Mouse (Mus musculus): ENCODE measurements around the gene Sycp2. TPM values are rescaled to one million over a fixed set of nuclear protein-coding genes. Genes with fewer than 3 reads are reported as not detected.
"Not testable (repeated sequence)": the region's sequence is repeated elsewhere in the genome, so short reads cannot be mapped to it uniquely, and the experiment has no call there.

The Sycp2 gene
- polyA plus RNA-seq, 1 experiment from 2014 or later, result 0.18 TPM

DNA sequence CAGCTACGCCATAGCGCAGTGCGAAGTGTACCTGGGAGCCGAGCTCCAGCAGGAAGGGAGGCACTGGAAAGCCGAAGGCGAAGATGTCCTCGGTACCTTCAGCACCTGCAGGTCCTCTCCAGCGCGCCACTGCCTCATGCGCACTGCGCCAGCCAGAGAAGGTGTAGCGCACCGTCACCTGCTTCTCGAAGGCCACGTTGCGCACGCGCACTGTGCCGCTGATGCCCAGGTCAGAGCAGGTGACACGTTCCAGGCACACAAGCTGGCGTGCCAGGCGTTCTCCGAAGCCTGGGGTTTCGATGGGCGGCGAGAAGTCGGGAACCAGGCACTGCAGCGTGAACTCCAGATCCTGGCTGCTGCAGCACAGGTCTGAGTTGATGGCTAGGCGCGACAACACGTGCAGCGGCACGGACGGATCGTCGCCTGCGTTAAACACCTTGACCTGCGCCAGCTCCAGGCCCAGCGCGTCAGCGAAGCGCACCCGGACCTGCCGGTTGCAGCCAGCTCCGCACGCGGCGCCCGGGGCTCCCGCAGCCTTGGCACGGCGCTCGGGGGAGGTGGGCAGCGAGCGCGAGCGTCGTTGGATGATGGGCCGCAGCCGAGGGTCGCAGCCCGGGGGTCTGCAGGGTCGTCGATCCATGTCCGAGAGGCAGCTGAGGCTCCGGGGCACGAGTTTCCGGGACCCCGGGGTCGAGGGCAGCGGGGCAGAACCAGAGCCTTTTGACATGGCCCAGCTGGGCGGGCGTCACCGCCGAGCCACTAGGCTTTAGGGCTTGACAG lies 6.2 kb upstream of the Sycp2 start:
- 12% methylated on average over 75 of the region's 75 CpGs for WGBS
- Histone ChIP-seq H3K4me2 (peak overlapping the region; percentile 99), H3K9ac (peak overlapping the region; percentile 70), H3K27me3 (peaks cover 5% of the 10 kb centered on the region; the same call in 1 of the 2 replicates), H3K4me3 (peak overlapping the region; percentile 74), H3K36me3 (peaks cover 10% of the 10 kb centered on the region), H3K9me3 (replicated peaks) (no peaks in the 10 kb centered on the region), H3K27ac (peak overlapping the region; percentile 94), H3K4me1 (replicated peaks) (peaks cover 55% of the 10 kb centered on the region)
- ATAC-seq (replicated peaks; ENCODE audit: insufficient number of reproducible peaks, insufficient read depth, low FRiP score, low read depth), result no peak

DNA sequence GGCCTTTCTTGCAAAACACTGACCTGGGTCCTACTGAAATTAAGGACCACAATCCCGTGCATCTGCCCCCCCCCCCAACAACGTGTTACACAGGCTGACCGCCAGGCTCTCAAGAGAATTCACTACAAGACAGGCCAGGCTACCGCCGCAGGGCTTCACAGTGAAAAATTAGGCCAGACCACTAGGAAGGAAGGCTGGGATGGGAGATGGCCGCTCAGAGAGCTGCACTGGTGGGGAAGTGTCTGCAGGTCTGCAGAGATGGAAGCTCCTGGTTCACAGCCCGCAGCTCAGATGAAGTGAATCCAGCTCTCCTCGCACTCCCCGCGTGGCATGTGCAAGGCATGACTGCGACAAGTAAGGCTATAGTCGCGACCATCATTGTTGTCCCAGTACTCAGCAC lies 5.6 kb upstream of the Sycp2 start:
- 43% methylated on average over 13 of the region's 13 CpGs for WGBS
- Histone ChIP-seq H3K36me3 (peaks cover 4% of the 10 kb centered on the region), H3K4me2 (peak overlapping the region; percentile 99), H3K9ac (peak overlapping the region; percentile 70), H3K27me3 (peaks cover 8% of the 10 kb centered on the region; the same call in 1 of the 2 replicates), H3K27ac (peak overlapping the region; percentile 94), H3K4me1 (replicated peaks) (peaks cover 55% of the 10 kb centered on the region), H3K4me3 (peak overlapping the region; percentile 74), H3K9me3 (replicated peaks) (no peaks in the 10 kb centered on the region)
- ATAC-seq (replicated peaks; ENCODE audit: insufficient number of reproducible peaks, insufficient read depth, low FRiP score, low read depth), result no peak

DNA sequence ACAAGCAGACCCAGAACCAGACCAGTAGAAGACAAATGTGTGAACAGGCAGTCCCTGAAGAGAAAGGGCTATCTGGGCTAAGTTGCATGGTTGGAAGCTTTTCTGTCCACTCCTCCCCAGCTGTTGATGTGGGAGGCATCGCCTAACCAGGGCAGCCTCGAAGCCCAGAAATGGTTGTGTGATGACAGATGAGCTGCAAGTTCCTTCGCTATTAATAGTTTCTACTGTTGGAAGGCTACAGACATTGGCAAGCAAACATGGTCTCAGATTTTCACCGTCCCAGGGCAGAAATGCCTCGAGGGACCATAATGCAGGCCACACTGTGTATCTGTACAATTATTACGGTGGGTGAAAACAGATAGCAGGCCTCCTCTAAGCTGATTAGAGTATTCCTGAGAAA lies 5.1 kb upstream of the Sycp2 start:
- Histone ChIP-seq H3K9me3 (replicated peaks) (no peaks in the 10 kb centered on the region), H3K4me3 (peak overlapping the region; percentile 74), H3K9ac (peak overlapping the region; percentile 70), H3K27ac (peak overlapping the region; percentile 94), H3K36me3 (no peaks in the 10 kb centered on the region; the same call in 1 of the 2 replicates), H3K4me1 (replicated peaks) (peaks cover 55% of the 10 kb centered on the region), H3K27me3 (peaks cover 8% of the 10 kb centered on the region; the same call in 1 of the 2 replicates), H3K4me2 (peak overlapping the region; percentile 99)
- 18% methylated on average over 6 of the region's 6 CpGs for WGBS
- peak; percentile 44; the same call in 1 of the 2 replicates for ATAC-seq (replicated peaks; ENCODE audit: insufficient number of reproducible peaks, insufficient read depth, low FRiP score, low read depth)

DNA sequence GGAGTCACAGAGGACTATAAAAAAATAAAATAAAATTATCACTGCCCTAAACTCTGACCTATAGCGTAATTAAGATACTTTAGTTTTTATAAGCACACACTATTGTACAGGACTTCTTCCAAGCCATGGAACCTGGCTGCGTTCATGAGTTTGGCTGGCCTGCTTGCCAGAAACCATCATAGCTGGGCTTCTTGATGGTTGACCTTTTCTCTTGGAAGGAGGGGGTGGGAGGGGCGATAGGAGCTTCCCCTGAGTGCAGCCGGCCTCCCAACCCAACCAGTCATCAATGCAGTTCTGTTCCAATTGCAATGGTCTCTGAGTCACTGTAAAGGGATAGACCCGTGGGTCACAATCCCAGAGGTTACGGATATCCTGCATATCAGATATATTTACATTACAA lies 2.8 kb upstream of the Sycp2 start:
- 74% methylated on average over 6 of the region's 6 CpGs for WGBS
- no peak for ATAC-seq (replicated peaks; ENCODE audit: insufficient number of reproducible peaks, insufficient read depth, low FRiP score, low read depth)

DNA sequence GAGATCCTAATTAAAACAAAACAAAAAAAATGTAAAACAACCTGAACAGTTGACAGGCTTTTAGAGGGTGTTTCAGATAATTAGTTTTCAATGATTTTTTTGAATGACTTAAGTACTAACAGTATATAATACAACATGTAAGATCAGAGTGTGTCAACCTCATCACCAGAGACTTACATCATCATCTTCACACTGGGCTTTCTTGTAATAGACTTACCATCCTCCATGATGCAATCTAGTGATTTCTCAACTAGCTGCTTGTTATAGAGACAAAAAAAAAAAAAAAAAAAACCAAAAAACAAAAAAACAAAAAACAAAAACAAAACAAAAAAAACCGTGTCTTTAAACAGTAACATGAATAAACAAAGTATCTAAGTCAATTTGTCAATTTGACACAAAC lies 1.5 kb upstream of the Sycp2 start:
- H3K27ac ChIP-seq, result no peak overlapping the region
- no peaks in the 10 kb centered on the region for H3K9me3 ChIP-seq (replicated peaks)
- H3K9ac ChIP-seq, result no peak overlapping the region
- H3K4me3 ChIP-seq, result no peak overlapping the region
- peaks cover 28% of the 10 kb centered on the region for H3K4me1 ChIP-seq (replicated peaks)
- H3K36me3 ChIP-seq, result no peaks in the 10 kb centered on the region
- no peak for ATAC-seq (replicated peaks; ENCODE audit: insufficient number of reproducible peaks, insufficient read depth, low FRiP score, low read depth)
- H3K4me2 ChIP-seq, result no peak overlapping the region
- peaks cover 13% of the 10 kb centered on the region; the same call in 1 of the 2 replicates for H3K27me3 ChIP-seq
- 51% methylated on average over 1 of the region's 1 CpGs for WGBS

More for the DNA sequence above, 2.8 kb upstream of the Sycp2 start:
- Histone ChIP-seq H3K4me2 (no peak overlapping the region), H3K9ac (no peak overlapping the region), H3K27me3 (peaks cover 13% of the 10 kb centered on the region; the same call in 1 of the 2 replicates), H3K4me1 (replicated peaks) (peaks cover 36% of the 10 kb centered on the region), H3K4me3 (no peak overlapping the region), H3K27ac (no peak overlapping the region), H3K9me3 (replicated peaks) (no peaks in the 10 kb centered on the region), H3K36me3 (no peaks in the 10 kb centered on the region)

DNA sequence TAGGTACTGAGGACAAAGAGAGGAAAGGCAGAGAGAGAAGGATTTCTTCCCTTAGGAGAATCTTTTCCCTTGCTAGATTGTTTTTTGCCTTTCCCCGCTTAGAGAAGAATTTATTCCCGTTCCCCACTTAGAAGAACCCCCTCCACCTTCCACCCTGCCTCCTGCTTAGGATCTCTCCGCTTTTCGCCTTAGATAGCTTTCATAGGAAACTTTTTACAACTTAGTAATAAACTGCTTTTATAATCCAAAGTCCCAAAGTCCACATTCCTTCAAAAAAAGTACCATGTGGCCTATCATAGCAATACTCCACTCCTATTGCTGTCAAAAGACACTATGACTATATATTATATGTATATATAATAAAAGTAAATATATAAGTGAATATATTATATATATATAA lies 64.9 kb downstream of the Sycp2 start:
- H3K4me3 ChIP-seq, result no peak overlapping the region
- no peak for ATAC-seq (replicated peaks; ENCODE audit: insufficient number of reproducible peaks, insufficient read depth, low FRiP score, low read depth)
- H3K27ac ChIP-seq, result no peak overlapping the region
- H3K4me1 ChIP-seq (replicated peaks), result no peaks in the 10 kb centered on the region
- WGBS, result 60% methylated on average over 4 of the region's 4 CpGs
- no peaks in the 10 kb centered on the region for H3K36me3 ChIP-seq
- no peaks in the 10 kb centered on the region for H3K9me3 ChIP-seq (replicated peaks)
- no peak overlapping the region for H3K4me2 ChIP-seq
- no peaks in the 10 kb centered on the region for H3K27me3 ChIP-seq
- H3K9ac ChIP-seq, result no peak overlapping the region

DNA sequence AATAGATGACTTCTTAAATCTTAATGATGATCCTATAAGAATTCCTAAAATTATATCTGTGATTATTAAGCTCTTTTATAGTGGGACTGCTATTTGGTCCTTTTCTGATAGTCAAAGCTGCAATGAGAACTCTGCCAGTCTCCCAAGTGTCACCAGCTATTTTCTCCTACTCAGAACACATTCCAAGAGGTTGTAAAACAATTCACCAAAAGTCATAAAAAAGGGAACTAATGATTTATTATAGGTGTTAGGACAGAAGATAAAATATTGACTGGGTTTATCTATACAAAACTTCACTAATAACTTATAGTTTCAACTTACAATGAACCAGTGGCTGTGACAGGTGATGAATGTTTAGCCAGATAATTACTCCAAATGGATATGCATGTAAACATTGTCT lies 65.4 kb downstream of the Sycp2 start:
- not testable (repeated sequence) for H3K27me3 ChIP-seq; H3K4me1 ChIP-seq (replicated peaks); H3K4me2 ChIP-seq; ATAC-seq (replicated peaks; ENCODE audit: insufficient number of reproducible peaks, insufficient read depth, low FRiP score, low read depth); H3K27ac ChIP-seq; H3K9me3 ChIP-seq (replicated peaks); H3K9ac ChIP-seq; H3K4me3 ChIP-seq; H3K36me3 ChIP-seq

DNA sequence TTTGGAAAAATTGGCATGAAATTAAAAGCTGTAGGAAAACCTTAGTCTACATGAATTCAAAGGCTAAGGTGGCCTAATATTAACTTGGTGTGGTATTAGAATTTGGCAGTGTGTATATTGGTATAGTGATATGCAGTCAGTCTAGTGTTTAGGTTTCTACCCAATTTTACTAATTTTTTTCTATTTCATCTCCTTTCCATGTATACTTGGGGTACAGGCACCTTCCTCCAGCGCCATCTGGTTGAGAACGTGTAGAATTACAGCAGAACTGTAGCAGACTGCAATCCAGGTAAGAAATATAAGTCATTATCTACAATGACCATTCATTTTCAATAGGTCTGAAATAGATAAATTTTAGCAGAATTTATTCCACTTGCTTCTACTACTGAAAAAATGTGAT lies 68.4 kb downstream of the Sycp2 start:
- H3K9ac ChIP-seq, result no peak overlapping the region
- no peaks in the 10 kb centered on the region for H3K27me3 ChIP-seq
- H3K36me3 ChIP-seq, result no peaks in the 10 kb centered on the region
- H3K4me2 ChIP-seq, result no peak overlapping the region
- ATAC-seq (replicated peaks; ENCODE audit: insufficient number of reproducible peaks, insufficient read depth, low FRiP score, low read depth), result no peak
- H3K4me3 ChIP-seq, result no peak overlapping the region
- no peaks in the 10 kb centered on the region for H3K9me3 ChIP-seq (replicated peaks)
- H3K4me1 ChIP-seq (replicated peaks), result no peaks in the 10 kb centered on the region
- WGBS, result 0% methylated on average over 2 of the region's 2 CpGs
- no peak overlapping the region for H3K27ac ChIP-seq

DNA sequence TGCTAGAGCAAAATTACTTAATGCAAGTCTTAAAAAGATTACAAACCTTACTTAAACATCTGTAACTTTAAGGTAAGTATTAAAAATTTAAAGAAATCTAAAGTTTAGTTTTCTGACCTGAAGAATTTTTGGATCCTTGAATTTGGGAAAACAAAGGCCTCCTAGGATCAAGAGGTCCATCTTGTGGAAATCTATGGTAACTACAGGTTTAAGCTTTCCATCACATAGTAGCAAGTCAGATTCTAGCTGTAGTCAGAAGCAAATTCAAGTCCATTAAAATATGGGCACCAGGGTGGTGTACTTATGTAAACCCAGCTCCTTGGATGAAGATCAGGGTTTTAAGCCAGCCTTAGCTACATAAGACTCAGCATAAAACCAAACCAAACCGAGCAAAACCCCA lies 69.6 kb downstream of the Sycp2 start:
- no peaks in the 10 kb centered on the region for H3K4me1 ChIP-seq (replicated peaks)
- no peaks in the 10 kb centered on the region; the same call in 1 of the 2 replicates for H3K36me3 ChIP-seq
- no peak overlapping the region for H3K9ac ChIP-seq
- H3K27ac ChIP-seq, result no peak overlapping the region
- 25% methylated on average over 1 of the region's 1 CpGs for WGBS
- no peaks in the 10 kb centered on the region for H3K9me3 ChIP-seq (replicated peaks)
- no peak overlapping the region for H3K4me2 ChIP-seq
- no peak overlapping the region for H3K4me3 ChIP-seq
- no peak for ATAC-seq (replicated peaks; ENCODE audit: insufficient number of reproducible peaks, insufficient read depth, low FRiP score, low read depth)
- no peaks in the 10 kb centered on the region for H3K27me3 ChIP-seq

DNA sequence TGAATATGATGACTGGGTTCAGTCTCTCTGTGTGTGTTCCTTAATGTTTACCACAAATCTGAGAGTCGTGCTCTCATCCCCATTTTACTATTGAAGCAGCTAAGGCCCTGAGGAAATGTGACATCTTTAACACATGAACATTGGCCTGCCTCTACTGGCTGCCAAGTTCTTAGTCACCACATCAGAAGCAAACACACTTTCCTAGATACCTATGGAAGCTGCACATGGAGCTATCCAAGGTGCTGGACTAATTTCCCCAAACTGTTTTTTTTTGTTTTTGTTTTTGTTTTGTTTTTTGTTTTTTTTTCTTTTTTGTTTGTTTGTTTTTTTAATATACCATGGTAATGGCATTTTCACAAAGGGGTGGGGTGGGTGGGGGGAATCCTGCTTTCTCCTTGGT lies 77.5 kb downstream of the Sycp2 start:
- H3K9me3 ChIP-seq (replicated peaks), result no peaks in the 10 kb centered on the region
- H3K36me3 ChIP-seq, result no peaks in the 10 kb centered on the region; the same call in 1 of the 2 replicates
- ATAC-seq (replicated peaks; ENCODE audit: insufficient number of reproducible peaks, insufficient read depth, low FRiP score, low read depth), result no peak
- H3K4me1 ChIP-seq (replicated peaks), result peaks cover 24% of the 10 kb centered on the region
- 0 out of 2 replicates have a peak overlapping the region, but pooled peaks have one; percentile 22 for H3K4me2 ChIP-seq
- H3K9ac ChIP-seq, result no peak overlapping the region
- H3K27ac ChIP-seq, result no peak overlapping the region
- H3K4me3 ChIP-seq, result no peak overlapping the region
- no peaks in the 10 kb centered on the region for H3K27me3 ChIP-seq
- 56% methylated on average over 1 of the region's 1 CpGs for WGBS

DNA sequence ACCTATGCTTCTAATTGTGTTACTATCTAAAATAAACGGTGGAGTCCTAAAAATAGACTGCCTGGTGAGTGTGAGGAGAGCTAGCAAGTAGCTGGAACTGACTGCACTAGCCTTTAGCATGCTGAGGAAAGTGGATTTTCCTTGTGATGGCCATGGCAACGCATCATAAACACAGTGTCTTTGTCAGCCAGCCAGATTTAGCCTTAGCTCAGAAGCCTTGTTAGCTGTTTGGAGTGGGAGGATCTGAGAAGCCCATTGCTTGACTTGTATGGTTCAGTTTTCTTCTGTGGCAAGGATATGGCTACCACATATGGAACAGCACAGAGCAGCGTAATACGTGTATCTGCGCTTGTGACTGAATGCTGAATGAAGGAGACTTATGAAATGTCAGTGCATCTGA lies 77.9 kb downstream of the Sycp2 start:
- no peaks in the 10 kb centered on the region for H3K9me3 ChIP-seq (replicated peaks)
- H3K27ac ChIP-seq, result peak overlapping the region; percentile 46; the same call in 1 of the 2 replicates
- WGBS, result 64% methylated on average over 5 of the region's 5 CpGs
- H3K4me3 ChIP-seq, result no peak overlapping the region
- H3K9ac ChIP-seq, result no peak overlapping the region
- ATAC-seq (replicated peaks; ENCODE audit: insufficient number of reproducible peaks, insufficient read depth, low FRiP score, low read depth), result no peak
- H3K36me3 ChIP-seq, result no peaks in the 10 kb centered on the region; the same call in 1 of the 2 replicates
- peaks cover 24% of the 10 kb centered on the region for H3K4me1 ChIP-seq (replicated peaks)
- H3K4me2 ChIP-seq, result peak overlapping the region; percentile 22
- no peaks in the 10 kb centered on the region for H3K27me3 ChIP-seq
